Mouse (Mus musculus): ENCODE measurements around the gene Ddx49.

The Ddx49 gene

DNA sequence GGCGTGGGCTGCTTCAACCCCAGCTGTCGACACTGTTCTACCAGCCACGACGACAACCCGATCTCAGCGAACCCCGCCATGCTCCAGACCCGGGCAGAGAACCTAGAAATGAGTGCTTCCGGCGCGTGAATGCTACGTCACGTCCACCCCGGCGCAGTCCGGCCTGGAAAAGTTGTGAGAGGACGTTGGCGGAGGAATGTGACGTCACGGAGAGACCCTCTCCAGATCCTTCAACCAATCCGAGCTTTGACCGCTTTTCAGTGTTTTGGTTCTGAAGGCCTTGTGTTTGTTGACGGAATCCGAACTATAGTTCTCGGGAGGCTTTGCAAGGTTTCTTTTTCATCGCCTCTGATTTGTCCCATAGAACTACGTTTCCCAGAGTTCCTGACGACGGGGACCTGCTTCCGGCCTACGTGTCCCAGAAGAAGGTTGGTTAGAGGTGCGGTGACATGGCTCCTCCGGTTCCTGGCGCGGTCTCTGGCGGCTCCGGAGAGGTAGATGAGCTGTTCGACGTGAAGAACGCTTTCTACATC lies at the start of gene Ddx49, which contains the start of gene Cope:
Ddx49 (minus strand) TSS at position 132 of the 533 bp plus-strand sequence.
Cope (plus strand) TSS at position 161 of the 533 bp plus-strand sequence.
- peak; percentile 94 for DNase-seq (ENCODE audit: low read depth, low spot score)

- DNase-seq (ENCODE audit: low read depth, low spot score) = no peak
Observed at GRCm38 (mm10) chr8:70352000-70352384, 49.7 kb upstream of the Ddx49 start.

- DNase-seq (ENCODE audit: low read depth, low spot score) = no peak
Observed at GRCm38 (mm10) chr8:70351035-70351999, 49.0 kb upstream of the Ddx49 start.

DNA sequence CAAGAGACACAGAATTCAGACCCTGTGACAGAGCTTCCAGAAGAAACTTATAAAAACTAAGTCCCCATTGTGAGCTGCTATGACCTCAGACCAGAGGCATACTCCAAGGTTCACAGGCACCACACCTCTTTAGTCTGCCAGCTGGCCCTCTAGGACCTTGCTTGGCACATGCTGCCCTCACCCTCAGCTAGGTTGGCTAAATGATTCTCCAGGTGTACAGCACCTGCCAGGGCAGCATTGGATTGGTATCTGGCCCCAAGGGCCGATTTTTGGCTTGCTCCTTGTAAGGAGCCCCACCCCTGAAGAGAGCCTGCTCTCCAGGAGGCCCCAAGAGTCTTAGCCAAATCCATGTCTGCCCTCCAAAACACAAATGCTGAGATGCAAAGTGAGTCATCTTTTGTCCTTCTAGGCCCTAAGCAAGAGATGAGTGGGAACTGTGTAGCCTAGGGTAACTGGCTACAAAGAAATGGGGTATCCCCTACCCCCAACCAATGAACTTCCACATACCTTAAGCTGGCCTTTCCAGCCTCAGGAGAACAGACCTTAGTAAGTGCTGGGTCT lies 45.7 kb upstream of the Ddx49 start:
- no peak for DNase-seq (ENCODE audit: low read depth, low spot score)

DNA sequence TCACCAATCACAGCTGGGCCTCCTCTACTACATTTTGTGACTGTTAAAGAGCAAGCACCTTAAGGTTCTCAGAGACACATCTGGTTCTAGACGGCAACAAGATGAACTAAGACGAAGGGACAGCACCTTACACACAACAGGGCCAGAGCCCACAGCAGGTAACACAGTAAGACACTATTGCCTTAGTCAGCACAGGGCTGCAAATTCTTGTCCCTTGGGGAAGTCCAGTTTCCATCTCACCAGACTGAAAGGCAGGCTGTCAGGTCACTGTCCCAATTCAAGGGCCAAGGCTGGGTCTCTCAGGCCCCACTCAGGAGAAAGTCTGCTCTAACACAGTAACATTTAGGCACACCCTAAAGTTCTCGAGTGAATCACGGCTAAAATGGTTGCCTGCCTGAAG lies 45.2 kb upstream of the Ddx49 start:
- DNase-seq (ENCODE audit: low read depth, low spot score) = no peak

DNA sequence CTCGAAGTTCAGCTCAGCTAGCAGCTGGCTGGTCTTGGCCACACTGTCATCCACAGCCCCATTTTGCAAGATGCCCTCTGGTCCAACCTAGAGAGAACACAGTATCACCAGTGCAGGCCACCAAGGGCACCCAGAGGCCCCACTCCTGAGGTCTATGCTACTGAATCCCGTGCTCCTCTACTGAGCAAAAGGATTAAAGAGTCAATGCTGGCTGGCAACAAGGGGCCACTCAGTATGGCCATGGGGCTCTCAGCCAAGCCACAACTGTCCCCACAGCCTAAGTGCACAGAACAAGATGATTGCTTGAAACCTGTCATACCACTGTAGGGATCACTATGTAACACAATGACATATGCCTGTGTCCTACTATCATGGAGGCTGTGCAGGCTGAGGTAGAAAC lies 42.0 kb upstream of the Ddx49 start:
- DNase-seq (ENCODE audit: low read depth, low spot score) = no peak

GRCm38 (mm10) chr8:70343696-70344095 lies 41.4 kb upstream of the Ddx49 start:
- peak; percentile 73 for DNase-seq (ENCODE audit: low read depth, low spot score)

DNA sequence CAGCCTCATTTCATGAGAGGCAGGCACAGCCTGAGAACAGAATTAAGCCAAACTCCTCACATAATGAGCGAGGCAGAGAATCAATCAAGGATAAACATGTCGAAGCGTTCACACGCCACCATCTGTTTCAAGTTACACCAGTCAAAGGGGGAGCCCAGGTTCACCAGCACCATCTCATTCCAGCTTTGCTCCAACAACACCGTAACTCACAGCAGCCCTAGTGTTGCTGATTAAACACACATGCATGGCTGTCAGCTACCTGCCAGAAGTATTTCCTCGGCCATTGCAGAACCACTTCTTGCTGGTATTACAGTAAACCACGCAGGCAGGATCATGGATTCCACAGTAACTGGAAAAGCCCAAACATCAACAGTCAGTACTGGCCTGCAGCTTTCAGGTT lies 40.8 kb upstream of the Ddx49 start:
- DNase-seq (ENCODE audit: low read depth, low spot score) = no peak

DNA sequence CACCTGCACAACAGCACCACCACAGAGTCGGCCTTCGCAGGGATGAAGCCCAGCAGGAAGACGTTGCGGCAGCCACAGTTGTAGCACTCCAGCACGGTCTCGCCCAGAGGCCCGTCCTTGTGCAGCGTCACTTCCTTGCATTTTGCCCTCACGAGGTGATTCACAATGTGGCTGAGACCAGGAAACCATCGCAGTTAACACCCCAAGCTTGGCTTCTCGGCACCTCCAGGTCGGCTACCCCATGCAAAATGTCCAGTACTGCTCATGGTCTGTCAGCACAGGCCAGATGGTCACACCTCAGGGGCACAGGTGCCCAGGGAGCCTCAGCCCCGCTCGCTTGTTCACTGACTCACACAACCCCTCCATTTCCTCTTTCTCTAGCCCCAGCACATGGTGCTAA lies 39.7 kb upstream of the Ddx49 start:
- DNase-seq (ENCODE audit: low read depth, low spot score) = no peak

- DNase-seq (ENCODE audit: low read depth, low spot score) = no peak
Observed at GRCm38 (mm10) chr8:70340659-70341058, 38.4 kb upstream of the Ddx49 start.

GRCm38 (mm10) chr8:70338931-70339330 lies 36.6 kb upstream of the Ddx49 start:
- no peak for DNase-seq (ENCODE audit: low read depth, low spot score)

DNA sequence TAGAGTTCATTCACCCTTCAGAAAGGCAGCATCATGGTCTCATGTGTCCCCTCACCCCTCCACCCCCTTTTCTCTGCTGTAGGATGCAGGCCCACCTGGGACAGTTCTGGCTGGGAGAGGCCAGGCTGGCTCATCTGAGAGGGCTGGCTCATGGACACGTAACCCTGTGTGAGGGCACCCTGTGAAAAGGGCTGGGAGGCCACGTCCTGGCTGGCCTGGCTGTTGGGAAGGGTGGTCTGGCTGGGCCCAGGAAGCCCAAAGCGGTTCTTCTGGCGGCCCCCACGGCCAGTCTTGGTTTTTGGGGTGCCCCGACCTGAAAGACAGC lies 30.6 kb upstream of the Ddx49 start:
- DNase-seq (ENCODE audit: low read depth, low spot score) = no peak

GRCm38 (mm10) chr8:70332070-70332877 lies 30.0 kb upstream of the Ddx49 start:
- DNase-seq (ENCODE audit: low read depth, low spot score) = peak; percentile 84

DNA sequence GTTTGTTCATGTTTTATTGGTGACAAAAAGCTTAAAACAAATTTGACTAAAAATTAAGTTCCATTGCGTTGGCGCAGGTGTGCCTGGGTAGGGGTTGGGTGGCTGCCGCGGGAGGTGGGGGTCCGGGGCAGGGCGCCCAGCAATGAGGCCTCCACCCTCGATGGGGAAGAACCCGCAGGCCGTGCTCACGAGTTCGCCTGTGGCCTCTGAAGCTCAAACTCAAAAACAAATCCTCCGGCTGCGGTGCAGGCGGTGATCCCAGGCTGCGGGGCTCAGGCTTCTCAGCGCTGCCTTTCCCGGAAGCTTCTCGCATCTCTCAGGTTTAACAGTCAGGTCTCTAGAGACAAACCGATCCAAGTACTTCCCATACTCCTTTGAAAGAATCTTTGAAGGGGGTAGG lies 29.2 kb upstream of the Ddx49 start:
- peak; percentile 41 for DNase-seq (ENCODE audit: low read depth, low spot score)

- DNase-seq (ENCODE audit: low read depth, low spot score) = peak; percentile 93
Observed at GRCm38 (mm10) chr8:70330741-70331364, 28.6 kb upstream of the Ddx49 start.

GRCm38 (mm10) chr8:70329835-70330740 lies 27.8 kb upstream of the Ddx49 start:
- DNase-seq (ENCODE audit: low read depth, low spot score) = no peak

- DNase-seq (ENCODE audit: low read depth, low spot score) = peak; percentile 83
Observed at GRCm38 (mm10) chr8:70329124-70329834, 27.0 kb upstream of the Ddx49 start, which contains the start of gene Gdf1. Gene Gdf1, plus strand, starts transcription at chr8:70329817.

DNA sequence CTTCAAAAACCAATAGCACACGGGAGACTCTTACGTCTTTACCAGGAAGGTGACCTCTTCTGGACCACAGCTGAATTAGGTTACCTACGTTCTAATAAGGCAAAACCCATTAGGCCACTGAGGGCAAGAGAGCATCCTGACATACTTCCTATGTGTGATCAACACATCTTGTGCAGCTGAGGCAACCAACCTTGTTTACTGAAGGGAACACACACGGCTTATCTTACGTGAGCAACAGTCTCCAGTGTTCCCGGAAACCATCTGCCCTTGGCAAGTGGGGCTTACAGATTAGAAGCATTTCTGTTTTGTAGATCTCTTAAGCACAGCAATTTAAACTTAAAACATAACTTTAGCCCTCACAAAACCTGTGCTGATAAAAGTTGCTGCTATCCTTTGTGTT lies 25.2 kb upstream of the Ddx49 start:
- DNase-seq (ENCODE audit: low read depth, low spot score) = no peak

DNA sequence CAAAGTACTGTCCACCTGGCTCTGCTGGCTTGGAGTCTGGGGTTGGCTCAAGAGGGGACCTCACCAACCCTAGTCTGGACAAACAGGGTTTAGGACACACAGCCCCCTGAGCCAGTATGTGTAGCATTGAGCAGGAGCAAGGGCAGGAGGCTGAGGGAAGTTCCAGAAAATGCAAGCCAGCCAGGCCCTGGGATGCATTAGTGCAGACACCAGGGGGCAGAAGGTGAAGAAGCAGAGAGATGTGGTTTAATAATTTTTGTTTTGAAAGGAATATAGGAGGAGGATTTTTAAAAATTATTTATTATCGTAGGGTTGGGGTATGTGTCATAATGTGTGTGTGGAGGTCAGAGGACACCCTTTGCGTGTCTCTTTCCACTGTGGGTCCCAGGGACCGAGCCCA lies 21.4 kb upstream of the Ddx49 start:
- DNase-seq (ENCODE audit: low read depth, low spot score) = no peak

DNA sequence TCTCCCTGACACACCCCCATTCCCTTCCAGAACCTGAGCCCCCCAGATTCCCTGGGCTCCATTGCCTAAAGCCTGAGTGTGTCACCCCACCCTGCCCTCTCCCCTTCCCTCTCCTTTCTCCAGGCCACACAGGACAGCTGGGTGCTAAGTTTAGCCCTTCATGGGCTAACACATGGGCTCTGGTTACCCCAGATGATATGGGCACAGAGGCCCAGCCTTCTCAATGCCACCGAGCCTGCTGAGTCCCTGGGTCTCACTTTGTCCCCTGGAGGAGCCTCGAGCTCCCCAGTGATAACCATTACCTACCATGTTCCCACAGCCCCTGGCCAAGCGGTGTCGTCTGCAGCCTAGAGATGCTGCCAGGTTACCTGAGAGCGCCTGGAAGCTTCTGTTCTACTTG lies 15.6 kb upstream of the Ddx49 start:
- DNase-seq (ENCODE audit: low read depth, low spot score) = no peak
